In genomic region chr9:48663052-48663433, GRCm38 (mm10) we compare ENCODE assay signal across 12 mouse cellular contexts. TPM values are rescaled to one million over a fixed set of nuclear protein-coding genes. Genes with fewer than 3 reads are reported as not detected.
DNase-seq lines count a peak whose midpoint lies in the region; ATAC-seq lines count a peak whose summit lies in the region.
"Had no signal": no experiment of that assay in that cellular context is flagged by ENCODE, and none has a peak within 500 bp of the region (broad histone marks: within the 10 kb centered on the region; RNA-seq: fewer than 3 reads in every experiment).

No protein-coding gene starts in this region.

- H3K27ac ChIP-seq in embryonic facial prominence, embryonic 11.5 days (replicated peaks; ENCODE audit: low read depth, low read length) = no peak overlapping the region
- 0 out of 2 replicates have a peak overlapping the region, but pooled peaks have one; percentile 17 for H3K27ac ChIP-seq in hindbrain, embryonic 16.5 days (ENCODE audit: low read depth, low read length)
- H3K27ac ChIP-seq: heart, embryonic 15.5 days had no signal

- H3K9me3 ChIP-seq in embryonic facial prominence, embryonic 11.5 days (replicated peaks; ENCODE audit: control insufficient read depth, low read length) = no peaks in the 10 kb centered on the region; the same call in 1 of the 2 replicates
- peaks cover 3% of the 10 kb centered on the region; the same call in 1 of the 2 replicates for H3K9me3 ChIP-seq in hindbrain, embryonic 16.5 days (ENCODE audit: control insufficient read depth, low read length)
- H3K9me3 ChIP-seq: heart, embryonic 15.5 days had no signal

- no peak for DNase-seq in frontal cortex, postnatal 10 days (ENCODE audit: low spot score in 2 of 2)
- DNase-seq in embryonic facial prominence, embryonic 11.5 days (ENCODE audit: low spot score) = no peak
- peak; percentile 35 for DNase-seq in neural tube, embryonic 10.5 days (ENCODE audit: extremely low spot score, low spot score)
- no peak for DNase-seq in gastrocnemius, postnatal 14 days
- no peak for DNase-seq in kidney, adult 11 months
- DNase-seq: adrenal gland, postnatal 14 days; cerebellum, postnatal 36 days had no signal

- no peaks in the 10 kb centered on the region; the same call in 1 of the 2 replicates for H3K4me1 ChIP-seq in embryonic facial prominence, embryonic 11.5 days (ENCODE audit: control insufficient read depth, insufficient read depth, low read length)
- peaks cover 12% of the 10 kb centered on the region for H3K4me1 ChIP-seq in hindbrain, embryonic 16.5 days (ENCODE audit: control insufficient read depth, insufficient read depth, low read depth, low read length)
- H3K4me1 ChIP-seq: heart, embryonic 15.5 days had no signal

- 0 out of 2 replicates have a peak, but pooled peaks have one; percentile 11 for ATAC-seq in frontal cortex, adult (ENCODE audit: low TSS enrichment)
- 0 out of 2 replicates have a peak, but pooled peaks have one; percentile 31 for ATAC-seq in embryonic facial prominence, embryonic 11.5 days (replicated peaks; ENCODE audit: insufficient number of reproducible peaks, low FRiP score, low TSS enrichment, low read depth)
- peak; percentile 43 for ATAC-seq in hindbrain, embryonic 16.5 days
- no peak for ATAC-seq in inflammation-experienced regulatory T-cells, adult 6 months

- 50% methylated on average over 13 of the region's 13 CpGs for WGBS in embryonic facial prominence, embryonic 11.5 days
- WGBS in hindbrain, embryonic 16.5 days = 11% methylated on average over 13 of the region's 13 CpGs

- no peaks in the 10 kb centered on the region for H3K27me3 ChIP-seq in embryonic facial prominence, embryonic 11.5 days (ENCODE audit: control insufficient read depth, insufficient read depth, low read length)
- no peaks in the 10 kb centered on the region for H3K27me3 ChIP-seq in hindbrain, embryonic 16.5 days (replicated peaks; ENCODE audit: control insufficient read depth, insufficient read depth, low read length)
- H3K27me3 ChIP-seq: megakaryocyte, embryonic 14.5 days had no signal

- H3K4me3 ChIP-seq in embryonic facial prominence, embryonic 11.5 days (ENCODE audit: low read depth, low read length) = no peak overlapping the region
- H3K4me3 ChIP-seq in hindbrain, embryonic 16.5 days (ENCODE audit: low read length) = no peak overlapping the region
- H3K4me3 ChIP-seq: heart, embryonic 15.5 days; megakaryocyte, embryonic 14.5 days had no signal

- no peaks in the 10 kb centered on the region for H3K36me3 ChIP-seq in embryonic facial prominence, embryonic 11.5 days (replicated peaks; ENCODE audit: control insufficient read depth, insufficient read depth, low read depth, low read length)
- H3K36me3 ChIP-seq in hindbrain, embryonic 16.5 days (ENCODE audit: control insufficient read depth, insufficient read depth, low read length) = no peaks in the 10 kb centered on the region
- H3K36me3 ChIP-seq: heart, embryonic 15.5 days had no signal

- intact Hi-C loops in gastrocnemius, postnatal 14 days (cut with DNase I; ENCODE audit: low total_unique reads) = no loop called here

- no peak overlapping the region for H3K9ac ChIP-seq in embryonic facial prominence, embryonic 11.5 days (replicated peaks; ENCODE audit: low read length)
- H3K9ac ChIP-seq in hindbrain, embryonic 16.5 days (ENCODE audit: low read depth, low read length) = 0 out of 2 replicates have a peak overlapping the region, but pooled peaks have one; percentile 13
- H3K9ac ChIP-seq: heart, embryonic 15.5 days had no signal

- H3K4me2 ChIP-seq in embryonic facial prominence, embryonic 11.5 days (ENCODE audit: low read depth, low read length) = no peak overlapping the region
- H3K4me2 ChIP-seq in hindbrain, embryonic 16.5 days (ENCODE audit: low read length) = peak overlapping the region; percentile 22
- H3K4me2 ChIP-seq: heart, embryonic 15.5 days had no signal

RNA-seq across cellular contexts. Expression of gene Nnmt, which starts 58.1 kb away (rescaled TPM):
- 2.0 and 2.8 TPM in 2 replicates for polyA plus RNA-seq in embryonic facial prominence, embryonic 11.5 days (2014; fragmentation: Nextera tagmentation; extraction: Ambion mirVana)
- polyA plus RNA-seq in hindbrain, embryonic 16.5 days (2015; fragmentation: Nextera tagmentation; extraction: Ambion mirVana) = 1.9 and 2.6 TPM in 2 replicates
- under 1 TPM in 1 of 3 experiments, not detected in 2; 0.50 TPM for polyA plus RNA-seq in inflammation-experienced regulatory T-cells, adult 6 months (2017; shearing (Covaris generic))
- 1 to 10 TPM; 6.2 to 7.8 TPM for total RNA-seq in gastrocnemius, postnatal 14 days (2021)
